Mouse (Mus musculus) cortical plate, adult 2 months (tissue): ENCODE measurements around the gene Olfr156. TPM values are rescaled to one million over a fixed set of nuclear protein-coding genes. Genes with fewer than 3 reads are reported as not detected.
"Not testable (repeated sequence)": the region's sequence is repeated elsewhere in the genome, so short reads cannot be mapped to it uniquely, and the experiment has no call there.

ENCODE experiments used
- H3K27ac ChIP-seq: fragments of 200-500 bp; 2 replicates; pipeline ENCODE4 v1.5.1; 2012; ENCODE audit warnings: low read length, control low read depth, inconsistent platforms; ENCODE audit not compliant: insufficient read depth
- H3K4me1 ChIP-seq: fragments of 200-500 bp; 2 replicates; pipeline ENCODE4 v1.6.1; 2011; ENCODE audit warnings: low read length; ENCODE audit not compliant: control insufficient read depth, insufficient read depth
- H3K4me3 ChIP-seq: fragments of 200-500 bp; 2 replicates; pipeline ENCODE4 v1.5.1; 2011; ENCODE audit warnings: mild to moderate bottlenecking, low read length, control low read depth; ENCODE audit not compliant: insufficient read depth
- CTCF ChIP-seq: fragments of 200-500 bp; IDR thresholded peaks from 2 replicates; pipeline ENCODE4 v1.5.1; 2011; ENCODE audit warnings: mild to moderate bottlenecking, control low read depth, low read length; ENCODE audit not compliant: insufficient read depth; ENCODE audit errors: extremely low read depth
- POLR2A ChIP-seq: fragments of 200-500 bp; IDR thresholded peaks from 2 replicates; pipeline ENCODE4 v1.6.1; 2011; ENCODE audit warnings: mild to moderate bottlenecking, low read length, control low read depth; ENCODE audit not compliant: insufficient read depth; ENCODE audit errors: extremely low read depth
- polyA plus RNA-seq: library from polyadenylated mRNA; depleted of rRNA; stranded (reverse); fragments of >200 nt; gene quantifications from 2 replicates; pipeline ENCODE4 v1.2.3, GENCODE M21; 2012; rRNA removed

Gene Olfr156
- polyA plus RNA-seq, 1 experiment: not detected

DNA sequence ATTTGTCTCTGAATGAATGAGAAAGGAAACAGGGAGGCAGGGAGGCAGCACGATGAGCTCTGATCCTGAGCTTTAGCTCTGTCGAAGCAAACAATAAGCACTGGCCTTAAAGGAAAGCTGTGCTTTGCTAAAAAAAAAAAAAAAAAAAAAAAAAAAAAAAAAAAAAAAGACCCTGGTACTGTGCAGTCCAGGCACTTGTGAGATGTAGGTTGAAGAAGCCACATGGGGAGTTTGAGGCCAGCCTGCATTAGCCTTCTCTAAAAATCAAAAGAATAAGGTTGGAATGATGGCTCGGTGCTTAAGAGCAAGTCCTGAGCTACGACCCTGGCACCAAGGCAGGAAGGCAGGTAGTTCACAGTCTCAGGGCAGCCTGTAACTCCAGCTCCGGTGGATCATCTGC lies 10.1 kb upstream of the Olfr156 start:
- H3K4me3 ChIP-seq: no peak overlapping the region
- no peak overlapping the region for H3K27ac ChIP-seq
- TF ChIP-seq CTCF (no peak), POLR2A (no peak)
- H3K4me1 ChIP-seq: no peaks in the 10 kb centered on the region

- Histone ChIP-seq H3K4me3 (no peak overlapping the region), H3K4me1 (no peaks in the 10 kb centered on the region), H3K27ac (no peak overlapping the region)
- TF ChIP-seq POLR2A: no peak
- TF ChIP-seq CTCF: no peak
Measured at GRCm38 (mm10) chr4:43832031-43832430, 8.3 kb upstream of the Olfr156 start.

- Histone ChIP-seq H3K4me1 (no peaks in the 10 kb centered on the region), H3K4me3 (no peak overlapping the region), H3K27ac (no peak overlapping the region)
- TF ChIP-seq CTCF (no peak), POLR2A (no peak)
Measured at GRCm38 (mm10) chr4:43828806-43829205, 5.1 kb upstream of the Olfr156 start.

DNA sequence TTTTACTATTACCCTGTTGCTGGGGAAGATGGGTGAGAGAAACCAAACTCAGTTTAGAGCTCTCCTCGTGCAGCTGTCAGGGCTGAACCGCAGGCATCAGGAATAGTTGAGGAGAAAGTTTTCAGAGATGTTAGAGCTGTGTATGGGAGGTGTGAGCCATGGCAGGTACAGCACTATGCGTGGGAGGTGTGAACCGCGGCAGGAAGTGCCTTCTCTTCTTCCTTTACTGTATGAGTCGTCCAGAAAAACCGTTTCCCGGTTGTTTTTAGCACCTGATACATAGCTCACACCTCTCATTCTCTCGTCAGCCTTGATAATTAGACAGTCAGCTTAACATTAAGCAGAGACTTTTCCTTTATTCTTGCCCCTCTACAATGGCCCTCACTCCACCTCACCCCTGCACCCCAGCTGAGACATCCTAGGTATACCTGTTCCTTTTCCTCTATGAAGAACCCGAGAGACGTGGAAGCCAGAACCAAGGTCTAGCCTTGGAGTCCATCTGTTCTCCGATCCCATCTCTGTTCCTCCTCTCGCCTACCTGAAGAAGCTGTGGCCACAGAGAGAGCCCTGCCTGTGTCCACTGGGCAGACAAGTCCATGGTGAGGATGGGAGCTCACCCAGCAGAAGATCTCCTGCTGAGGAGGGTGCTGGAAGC lies 672 bp downstream of the Olfr156 start:
- Histone ChIP-seq H3K4me1 (no peaks in the 10 kb centered on the region), H3K27ac (no peak overlapping the region), H3K4me3 (no peak overlapping the region)
- no peak for TF ChIP-seq POLR2A
- TF ChIP-seq CTCF: no peak

DNA sequence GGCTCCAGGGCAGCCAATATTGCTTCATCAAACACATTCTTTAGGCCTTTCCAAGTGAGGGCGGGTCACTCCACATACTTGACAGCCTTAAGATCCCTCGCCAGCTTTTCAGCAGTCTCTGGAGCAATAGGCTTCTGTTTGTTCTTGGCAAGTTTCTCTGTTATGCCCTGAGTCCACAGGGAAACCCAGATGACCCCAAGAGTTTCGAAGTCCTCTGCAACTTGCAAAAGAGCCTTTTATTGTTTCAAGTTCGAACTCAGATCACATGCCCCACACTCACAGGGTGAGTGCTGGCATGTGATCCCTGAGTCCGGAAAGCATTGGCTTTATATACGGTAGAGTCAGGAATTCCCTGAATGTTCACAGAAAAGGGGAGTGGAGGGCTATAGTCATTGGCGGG lies 24.8 kb downstream of the Olfr156 start:
- no peaks in the 10 kb centered on the region for H3K4me1 ChIP-seq

DNA sequence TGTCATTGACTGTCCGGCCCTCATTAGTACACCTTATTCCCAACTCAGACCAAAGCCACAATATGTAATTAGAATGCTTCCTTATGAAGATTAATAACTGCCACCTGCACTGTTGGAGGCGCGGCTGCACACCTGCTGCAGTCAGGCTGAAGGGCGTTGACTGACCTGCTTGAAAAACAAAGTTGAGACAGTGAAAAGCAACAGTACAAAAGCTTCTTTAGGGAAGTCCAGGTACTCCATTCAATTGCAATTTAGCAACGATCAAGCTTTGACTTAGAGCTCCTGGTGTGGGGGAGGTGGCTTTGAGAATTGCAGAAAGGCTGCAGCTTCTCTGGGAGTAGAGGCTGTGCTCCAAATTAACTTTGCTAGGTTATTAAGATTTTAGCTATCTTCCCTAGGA lies 27.9 kb downstream of the Olfr156 start:
- not testable (repeated sequence) for H3K4me1 ChIP-seq, H3K4me3 ChIP-seq, H3K27ac ChIP-seq

More for the DNA sequence above, 24.8 kb downstream of the Olfr156 start:
- no peak overlapping the region for H3K4me3 ChIP-seq
- H3K27ac ChIP-seq: no peak overlapping the region
- TF ChIP-seq CTCF (no peak), POLR2A (no peak)

DNA sequence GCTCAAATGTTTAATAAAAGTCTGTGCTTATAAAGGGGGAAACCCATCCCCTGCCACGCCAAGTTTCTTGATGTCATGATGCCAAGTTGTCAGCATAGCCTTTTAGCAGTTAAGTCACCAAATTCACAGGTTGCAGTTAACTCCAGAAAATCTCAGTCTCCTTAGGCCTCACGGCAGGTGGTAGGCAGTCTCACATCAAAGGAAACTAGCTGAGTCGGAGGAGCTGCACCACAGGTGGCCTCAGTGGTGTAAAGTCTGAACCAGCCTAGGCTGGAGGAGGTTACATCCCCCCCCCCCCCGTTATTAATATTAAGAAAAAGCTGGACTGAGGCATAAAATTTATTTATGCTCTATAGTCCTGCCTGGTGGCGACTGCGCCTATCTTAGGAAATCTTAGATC lies 28.4 kb downstream of the Olfr156 start:
- Histone ChIP-seq H3K4me3 (no peak overlapping the region), H3K4me1 (no peaks in the 10 kb centered on the region), H3K27ac (no peak overlapping the region)
- TF ChIP-seq POLR2A (no peak), CTCF (no peak)

GRCm38 (mm10) chr4:43772304-43772703 lies 51.4 kb downstream of the Olfr156 start:
- H3K27ac ChIP-seq: no peak overlapping the region
- H3K4me3 ChIP-seq: no peak overlapping the region
- no peak for TF ChIP-seq CTCF
- TF ChIP-seq POLR2A: no peak
- no peaks in the 10 kb centered on the region for H3K4me1 ChIP-seq

DNA sequence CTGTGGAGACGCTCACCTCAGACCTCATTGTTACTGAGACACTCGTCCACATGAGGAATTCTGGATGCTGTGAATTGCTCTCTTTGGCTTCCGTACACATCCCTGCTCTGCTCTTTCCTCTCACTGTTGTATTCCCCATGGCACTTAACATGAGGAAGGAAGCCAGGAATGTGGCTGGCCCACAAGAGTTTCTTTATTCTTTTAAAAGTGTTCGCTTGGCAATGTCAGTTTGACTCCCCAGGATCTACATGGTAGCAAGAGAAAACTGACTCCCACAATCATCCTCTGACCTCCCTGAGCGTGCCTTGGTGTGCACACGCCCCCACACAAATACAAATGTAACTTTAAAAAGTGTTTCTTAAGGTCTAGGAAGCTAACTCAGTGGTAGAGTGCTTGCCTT lies 52.1 kb downstream of the Olfr156 start:
- H3K27ac ChIP-seq: no peak overlapping the region
- H3K4me3 ChIP-seq: no peak overlapping the region
- H3K4me1 ChIP-seq: no peaks in the 10 kb centered on the region
- TF ChIP-seq POLR2A: no peak
- TF ChIP-seq CTCF: no peak

DNA sequence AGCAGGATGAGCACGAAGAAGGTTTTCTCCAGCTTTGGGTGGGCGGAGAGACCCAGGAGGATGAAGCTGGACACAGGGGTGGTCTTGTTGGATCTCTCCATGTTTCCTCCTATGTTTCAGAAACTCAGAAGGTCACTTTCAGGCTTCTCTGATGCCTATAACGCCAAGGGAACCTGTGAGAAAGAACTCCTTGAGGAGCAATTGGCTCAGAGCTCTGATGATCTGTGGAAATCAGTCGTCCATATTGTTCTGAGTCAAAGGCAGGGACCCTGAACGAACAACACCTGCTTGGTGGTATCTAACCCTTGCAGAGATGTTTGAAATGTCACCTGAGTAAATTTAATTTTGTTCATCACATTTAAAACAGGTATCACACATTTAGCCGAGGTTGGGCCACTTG lies 52.8 kb downstream of the Olfr156 start, which contains the start of gene Olfr159:
Gene Olfr159 (minus strand): TSS at position 101 of the 400 bp plus-strand sequence.
- H3K4me3 ChIP-seq: no peak within 1 kb of the TSS
- H3K27ac ChIP-seq: no peak within 1 kb of the TSS
- H3K4me1 ChIP-seq: no peaks in the 10 kb centered on the region
- no peak for TF ChIP-seq POLR2A
- TF ChIP-seq CTCF: no peak

Other genes with a start within 250 kb of the Olfr156 start
- gene Rgp1, start 245.2 kb downstream of the Olfr156 start, polyA plus RNA-seq: 35.7 and 38.8 TPM in 2 replicates
- 96.7 and 105 TPM in 2 replicates for gene Gba2, start 245.0 kb downstream of the Olfr156 start, polyA plus RNA-seq
- 0.15 and 0.34 TPM in 2 replicates for gene Msmp, start 239.4 kb downstream of the Olfr156 start, polyA plus RNA-seq
- 115 and 129 TPM in 2 replicates for gene Npr2, start 192.0 kb downstream of the Olfr156 start, polyA plus RNA-seq
- 2.3 and 2.6 TPM in 2 replicates for gene Spag8, start 170.3 kb downstream of the Olfr156 start, polyA plus RNA-seq
- 81.7 and 84.5 TPM in 2 replicates for gene Hint2, start 167.4 kb downstream of the Olfr156 start, polyA plus RNA-seq
- 36.2 and 36.6 TPM in 2 replicates for gene Tmem8b, start 154.9 kb downstream of the Olfr156 start, polyA plus RNA-seq
- gene Fam221b, start 154.8 kb downstream of the Olfr156 start, polyA plus RNA-seq: 1.0 TPM in 2 replicates
- not detected in 2 replicates for gene Olfr70, start 123.1 kb downstream of the Olfr156 start, polyA plus RNA-seq
- not detected in 2 replicates for gene Olfr71, start 113.6 kb downstream of the Olfr156 start, polyA plus RNA-seq
- 1.8 and 2.3 TPM in 2 replicates for gene Hrct1, start 96.7 kb downstream of the Olfr156 start, polyA plus RNA-seq
- gene Spaar, start 93.9 kb downstream of the Olfr156 start, polyA plus RNA-seq: 0.89 and 1.1 TPM in 2 replicates
- gene Olfr159, start 52.9 kb downstream of the Olfr156 start, polyA plus RNA-seq: 0.11 TPM in 1 of 2 replicates, not detected in the other
- not detected in 2 replicates for gene Olfr157, start 16.3 kb upstream of the Olfr156 start, polyA plus RNA-seq
- not detected in 2 replicates for gene Olfr155, start 27.7 kb upstream of the Olfr156 start, polyA plus RNA-seq
- gene Reck, start 51.6 kb upstream of the Olfr156 start, polyA plus RNA-seq: 12.9 and 13.1 TPM in 2 replicates
- gene Glipr2, start 133.5 kb upstream of the Olfr156 start, polyA plus RNA-seq: 2.6 and 3.2 TPM in 2 replicates
- not detected in 2 replicates for gene Ccin, start 159.6 kb upstream of the Olfr156 start, polyA plus RNA-seq
- gene Clta, start 180.6 kb upstream of the Olfr156 start, polyA plus RNA-seq: 385 and 422 TPM in 2 replicates